In genomic region chr1:164322987-164323650, GRCm38 (mm10) we compare ENCODE assay signal across 27 mouse cellular contexts. TPM values are rescaled to one million over a fixed set of nuclear protein-coding genes. Genes with fewer than 3 reads are reported as not detected.
DNase-seq lines count a peak whose midpoint lies in the region; ATAC-seq and TF ChIP-seq lines count a peak whose summit lies in the region.
"Had no signal": no experiment of that assay in that cellular context is flagged by ENCODE, and none has a peak within 500 bp of the region (broad histone marks: within the 10 kb centered on the region; RNA-seq: fewer than 3 reads in every experiment).

No protein-coding gene starts in this region.

- no peak overlapping the region for H3K4me2 ChIP-seq in lung, embryonic 16.5 days (ENCODE audit: low read depth, low read length)
- H3K4me2 ChIP-seq: embryonic facial prominence, embryonic 12.5 days; embryonic facial prominence, embryonic 15.5 days; heart, embryonic 11.5 days; hindbrain, embryonic 13.5 days had no signal

- TF ChIP-seq POLR2A in cerebellum, adult 2 months (IDR thresholded peaks at IDR 0.05; ENCODE audit: borderline replicate concordance, insufficient read depth, low read length), result no peak

- TF ChIP-seq CTCF in cerebellum, adult 2 months (IDR thresholded peaks at IDR 0.05; ENCODE audit: borderline replicate concordance, insufficient read depth, low read depth, low read length), result no peak

- DNase-seq in kidney, postnatal 10 days, result peak; percentile 32
- no peak for DNase-seq in kidney, adult 18-20 months
- no peak for DNase-seq in lung, postnatal 14 days
- DNase-seq in R1 (ENCODE audit: low read depth, low spot score), result peak; percentile 55
- DNase-seq in cerebellum, adult 2 months, result no peak
- no peak for DNase-seq in c-Kit-positive CD71-positive TER-119-positive erythroid progenitor cells, embryonic 14.5 days (ENCODE audit: low spot score)
- DNase-seq: adrenal gland, adult 8-10 months; adrenal gland, postnatal 25 days; cerebellum, adult 18-20 months; cerebellum, adult 9-11 months; cerebellum, postnatal 25 days; forebrain, postnatal 0 days; gastrocnemius, adult 2 months; gastrocnemius, postnatal 14 days; heart, adult 11 months; heart, postnatal 36 days had no signal

- WGBS in lung, embryonic 16.5 days, result 46% methylated on average over 8 of the region's 8 CpGs
- WGBS in cerebellum, adult 2 months, result 89% methylated on average over 8 of the region's 8 CpGs

- no peaks in the 10 kb centered on the region for H3K36me3 ChIP-seq in lung, embryonic 16.5 days (ENCODE audit: control insufficient read depth, insufficient read depth, low read length)
- H3K36me3 ChIP-seq: hindbrain, embryonic 13.5 days had no signal

- H3K4me1 ChIP-seq in lung, embryonic 16.5 days (replicated peaks; ENCODE audit: control insufficient read depth, insufficient read depth, low read length), result peaks cover 22% of the 10 kb centered on the region
- H3K4me1 ChIP-seq in cerebellum, adult 2 months (ENCODE audit: control insufficient read depth, insufficient read depth, low read length), result no peaks in the 10 kb centered on the region
- H3K4me1 ChIP-seq: embryonic facial prominence, embryonic 15.5 days had no signal

- no peak overlapping the region for H3K9ac ChIP-seq in lung, embryonic 16.5 days (ENCODE audit: low read length)
- H3K9ac ChIP-seq: embryonic facial prominence, embryonic 12.5 days; embryonic facial prominence, embryonic 15.5 days; forebrain, postnatal 0 days; hindbrain, embryonic 13.5 days had no signal

- H3K4me3 ChIP-seq in lung, embryonic 16.5 days (ENCODE audit: low read length), result no peak overlapping the region
- no peak overlapping the region for H3K4me3 ChIP-seq in cerebellum, adult 2 months (replicated peaks; ENCODE audit: insufficient read depth, low read depth, low read length)
- H3K4me3 ChIP-seq: embryonic facial prominence, embryonic 12.5 days; embryonic facial prominence, embryonic 15.5 days; gastrocnemius, adult 2 months; hindbrain, embryonic 10.5 days; hindbrain, embryonic 13.5 days had no signal

- no peaks in the 10 kb centered on the region for H3K27me3 ChIP-seq in lung, embryonic 16.5 days (ENCODE audit: control insufficient read depth, insufficient read depth, low read depth, low read length)
- no peaks in the 10 kb centered on the region for H3K27me3 ChIP-seq in cerebellum, adult 2 months (ENCODE audit: control insufficient read depth, insufficient read depth, low read length)
- H3K27me3 ChIP-seq: embryonic facial prominence, embryonic 12.5 days; embryonic facial prominence, embryonic 15.5 days; hindbrain, embryonic 13.5 days; Patski had no signal

- no peaks in the 10 kb centered on the region for H3K9me3 ChIP-seq in lung, embryonic 16.5 days (ENCODE audit: control insufficient read depth, low read length)
- H3K9me3 ChIP-seq: embryonic facial prominence, embryonic 12.5 days; embryonic facial prominence, embryonic 15.5 days; hindbrain, embryonic 10.5 days; hindbrain, embryonic 13.5 days had no signal

- peak; percentile 51; the same call in 1 of the 2 replicates for ATAC-seq in lung, embryonic 16.5 days (ENCODE audit: low read depth)
- ATAC-seq: activated CD4-positive, CD25-positive, alpha-beta regulatory T cell, adult 4 months; CD4-positive, CD25-positive, alpha-beta regulatory T cell, adult 4 months; forebrain, embryonic 14.5 days; forebrain, postnatal 0 days; hindbrain, embryonic 16.5 days had no signal

- no peak overlapping the region for H3K27ac ChIP-seq in lung, embryonic 16.5 days (ENCODE audit: low read length)
- H3K27ac ChIP-seq in cerebellum, adult 2 months (ENCODE audit: insufficient read depth, low read length), result no peak overlapping the region
- H3K27ac ChIP-seq: embryonic facial prominence, embryonic 12.5 days; embryonic facial prominence, embryonic 15.5 days; gastrocnemius, adult 2 months; hindbrain, embryonic 10.5 days had no signal

RNA-seq across cellular contexts. Expression of gene Blzf1, which starts 15.8 kb away (rescaled TPM):
- 34.8 and 37.0 TPM in 2 replicates for polyA plus RNA-seq in lung, embryonic 16.5 days (2015; fragmentation: Nextera tagmentation; extraction: Ambion mirVana)
- 19.2 and 20.6 TPM in 2 replicates for polyA plus RNA-seq in cerebellum, adult 2 months (2012; rRNA removed)

RNA-seq across cellular contexts. Expression of gene Nme7, which starts 19.2 kb away (rescaled TPM):
- polyA plus RNA-seq in lung, embryonic 16.5 days (2015; fragmentation: Nextera tagmentation; extraction: Ambion mirVana), result 44.1 and 45.0 TPM in 2 replicates
- polyA plus RNA-seq in cerebellum, adult 2 months (2012; rRNA removed), result 12.2 and 13.6 TPM in 2 replicates

RNA-seq across cellular contexts. Expression of gene Ccdc181, which starts 47.7 kb away (rescaled TPM):
- 11.7 and 12.7 TPM in 2 replicates for polyA plus RNA-seq in lung, embryonic 16.5 days (2015; fragmentation: Nextera tagmentation; extraction: Ambion mirVana)
- polyA plus RNA-seq in cerebellum, adult 2 months (2012; rRNA removed), result 16.6 and 18.6 TPM in 2 replicates

Comparison
In these comparisons a context has a peak if more than half of its experiments do, and no peak if none do; other contexts are left out.
1. DNase-seq: peak in kidney, postnatal 10 days (single experiment) and R1 (single experiment); none in kidney, adult 18-20 months (single experiment), lung, postnatal 14 days (single experiment), cerebellum, adult 2 months (0 of 2) and c-Kit-positive CD71-positive TER-119-positive erythroid progenitor cells, embryonic 14.5 days (single experiment).